Mouse (Mus musculus) heart, postnatal 0 days (tissue): ENCODE results near the gene Eprs. TPM values are rescaled to one million over a fixed set of nuclear protein-coding genes. Genes with fewer than 3 reads are reported as not detected.

Experiments used
- ATAC-seq: fragments of 200-750 bp; cut with Nextera tagmentation; 2 replicates; pipeline ENCODE4 v1.8.0; 2017; ENCODE audit warnings: low read depth, moderate number of reproducible peaks, moderate library complexity; ENCODE audit not compliant: insufficient read depth
- DNase-seq: peaks from one replicate; pipeline ENCODE4 v3.0.0-alpha.2; 2016; ENCODE audit warnings: low spot score
- H3K27ac ChIP-seq: fragments of 300-500 bp; sonication (generic); 2 replicates; pipeline ENCODE4 v1.5.1; 2014; ENCODE audit warnings: low read depth, mild to moderate bottlenecking
- H3K27me3 ChIP-seq: fragments of 300-500 bp; sonication (generic); 2 replicates; pipeline ENCODE4 v1.6.1; 2014; ENCODE audit warnings: low read length, mixed read lengths; ENCODE audit not compliant: control insufficient read depth, insufficient read depth
- H3K36me3 ChIP-seq: fragments of 300-500 bp; sonication (generic); replicated peaks from 2 replicates; pipeline ENCODE4 v1.6.1; 2014; ENCODE audit warnings: low read length, mixed read lengths; ENCODE audit not compliant: control insufficient read depth, insufficient read depth
- H3K4me1 ChIP-seq: fragments of 300-500 bp; sonication (generic); 2 replicates; pipeline ENCODE4 v1.6.1; 2014; ENCODE audit warnings: antibody characterized with exemption; ENCODE audit not compliant: control insufficient read depth, insufficient read depth
- H3K4me2 ChIP-seq: fragments of 300-500 bp; sonication (generic); 2 replicates; pipeline ENCODE4 v1.6.1; 2014; ENCODE audit warnings: low read depth, mild to moderate bottlenecking, low read length, moderate library complexity
- H3K4me3 ChIP-seq: fragments of 300-500 bp; sonication (generic); 2 replicates; pipeline ENCODE4 v1.5.1; 2014; ENCODE audit warnings: low read depth, low read length
- H3K9ac ChIP-seq: fragments of 300-500 bp; sonication (generic); replicated peaks from 2 replicates; pipeline ENCODE4 v1.6.1; 2014; ENCODE audit warnings: low read depth, low read length, mixed read lengths
- H3K9me3 ChIP-seq: fragments of 300-500 bp; sonication (generic); replicated peaks from 2 replicates; pipeline ENCODE4 v1.6.1; 2016; ENCODE audit warnings: low read length; ENCODE audit not compliant: control insufficient read depth
- CTCF ChIP-seq: IDR thresholded peaks from 2 replicates; pipeline ENCODE4 v1.5.1; 2016; ENCODE audit warnings: antibody characterized with exemption, control low read depth, low read depth
- EP300 ChIP-seq: IDR thresholded peaks from 2 replicates; pipeline ENCODE4 v1.6.1; 2016; ENCODE audit warnings: antibody characterized with exemption, low read depth
- WGBS: fragments of 180-500 bp; shearing (Covaris S2); extraction: QIAGEN DNeasy Blood & Tissue Kit; methylation state at CpG from one replicate; pipeline ENCODE4 v1.1.7; 2014; 5-methylcytosine and 5-hydroxymethylcytosine counted together
- polyA plus RNA-seq: library from polyadenylated mRNA; unstranded; fragments of >200 nt; fragmentation: Nextera tagmentation; extraction: Ambion mirVana; gene quantifications from 2 replicates; pipeline ENCODE4 v1.2.1, GENCODE M21; 2015
- total RNA-seq: library from RNA; depleted of rRNA; stranded (reverse); fragments of >200 nt; gene quantifications from 2 replicates; pipeline ENCODE4 v1.2.3, GENCODE M21; 2014; ENCODE audit warnings: low replicate concordance

Gene Eprs
- total and polyA plus RNA-seq, 2 experiments from 2014 or later: 39.8 to 75.8 TPM

DNA sequence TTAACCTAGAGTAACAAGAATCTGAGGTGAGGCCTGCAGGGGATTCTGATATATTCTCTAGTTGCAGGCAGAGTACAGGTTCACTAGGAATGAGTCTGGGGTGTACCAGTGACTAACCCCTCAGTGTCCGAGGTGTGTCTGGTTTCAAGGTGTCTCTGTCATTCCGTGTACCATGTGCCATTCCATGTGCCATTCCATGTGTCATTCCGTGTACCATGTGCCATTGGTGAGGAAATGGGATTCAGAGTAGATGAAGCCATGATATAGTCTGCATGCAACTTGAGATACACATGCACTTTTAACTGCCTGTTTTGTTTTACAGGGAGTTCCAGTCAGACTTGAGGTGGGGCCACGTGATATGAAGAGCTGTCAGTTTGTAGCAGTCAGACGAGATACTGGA lies 57.0 kb downstream of the Eprs start:
- Histone ChIP-seq H3K27me3 (no peaks in the 10 kb centered on the region), H3K27ac (no peak overlapping the region), H3K4me1 (no peaks in the 10 kb centered on the region), H3K4me2 (no peak overlapping the region), H3K4me3 (no peak overlapping the region), H3K9me3 (no peaks in the 10 kb centered on the region), H3K9ac (no peak overlapping the region), H3K36me3 (peaks cover 86% of the 10 kb centered on the region)
- 86% methylated on average over 5 of the region's 5 CpGs for WGBS
- TF ChIP-seq CTCF (no peak), EP300 (no peak)
- no peak for DNase-seq
- ATAC-seq: no peak

DNA sequence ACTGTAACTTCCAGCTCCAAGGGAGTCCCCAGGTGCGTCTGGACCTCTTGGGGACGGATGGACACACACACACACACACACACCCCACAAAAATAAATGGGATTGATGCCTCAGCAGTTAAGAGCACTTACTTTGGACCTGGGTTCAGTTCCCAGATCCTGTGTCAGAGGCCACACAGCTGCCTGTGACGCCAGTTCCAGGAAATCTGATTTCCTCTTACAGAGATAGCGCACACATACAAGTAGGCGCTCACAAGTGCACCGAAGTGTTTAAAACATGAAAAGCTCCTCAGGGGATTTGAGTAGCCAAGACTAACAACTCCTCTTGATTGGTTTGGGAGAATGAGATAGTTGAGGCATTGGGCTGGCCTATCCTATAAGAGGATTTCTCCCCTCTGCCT lies 57.9 kb downstream of the Eprs start:
- no peaks in the 10 kb centered on the region for H3K9me3 ChIP-seq
- H3K36me3 ChIP-seq: peaks cover 81% of the 10 kb centered on the region
- WGBS: 78% methylated on average over 6 of the region's 6 CpGs
- TF ChIP-seq CTCF: no peak
- no peaks in the 10 kb centered on the region for H3K27me3 ChIP-seq
- H3K4me2 ChIP-seq: no peak overlapping the region
- ATAC-seq: no peak
- H3K4me3 ChIP-seq: no peak overlapping the region
- H3K9ac ChIP-seq: no peak overlapping the region
- H3K4me1 ChIP-seq: no peaks in the 10 kb centered on the region
- H3K27ac ChIP-seq: no peak overlapping the region
- no peak for DNase-seq

DNA sequence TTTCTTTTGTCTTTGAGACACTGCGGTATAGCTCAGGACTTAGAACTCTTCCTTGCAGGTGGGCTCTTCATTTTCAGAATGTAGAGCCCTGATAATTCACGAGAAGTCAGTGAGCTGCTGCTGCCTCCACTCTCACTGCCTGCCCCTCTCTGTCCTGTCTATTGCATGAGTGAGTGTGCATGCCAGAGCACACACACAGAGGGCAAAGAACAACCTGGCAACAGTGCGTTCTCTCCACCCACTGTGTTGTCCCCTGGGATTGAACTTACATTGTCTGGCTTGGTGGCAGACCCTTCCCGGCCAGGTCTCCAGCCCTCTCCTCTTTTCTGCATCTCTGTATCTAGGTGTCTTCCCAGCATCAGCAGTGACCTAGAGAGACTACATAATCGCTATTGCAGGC lies 63.7 kb downstream of the Eprs start:
- DNase-seq: no peak
- Histone ChIP-seq H3K27ac (no peak overlapping the region), H3K9me3 (no peaks in the 10 kb centered on the region), H3K4me2 (no peak overlapping the region), H3K4me1 (no peaks in the 10 kb centered on the region), H3K27me3 (no peaks in the 10 kb centered on the region), H3K36me3 (peaks cover 71% of the 10 kb centered on the region), H3K4me3 (no peak overlapping the region), H3K9ac (no peak overlapping the region)
- TF ChIP-seq CTCF (no peak), EP300 (no peak)
- ATAC-seq: no peak
- 90% methylated on average over 5 of the region's 5 CpGs for WGBS

DNA sequence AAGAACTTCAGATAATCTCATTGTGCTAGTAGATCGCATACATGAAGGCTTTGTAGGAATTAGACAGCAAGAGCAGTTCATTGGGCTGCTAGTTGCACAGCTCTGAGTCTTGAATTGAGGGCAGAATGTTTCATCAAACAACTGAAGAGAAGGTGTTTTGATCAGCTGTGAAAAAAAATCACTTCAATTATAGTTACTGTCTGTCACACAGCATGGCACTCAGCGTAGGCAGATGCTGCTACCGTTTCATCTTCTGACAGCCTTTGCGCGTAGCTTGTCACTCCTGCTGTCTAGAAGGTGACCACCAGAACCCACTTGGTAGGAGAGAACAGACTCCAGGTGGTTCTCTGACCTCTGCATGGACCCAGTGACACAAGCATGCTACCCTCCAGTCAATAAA lies 67.6 kb downstream of the Eprs start:
- no peaks in the 10 kb centered on the region for H3K27me3 ChIP-seq
- no peak overlapping the region for H3K4me2 ChIP-seq
- no peak overlapping the region for H3K27ac ChIP-seq
- 94% methylated on average over 5 of the region's 5 CpGs for WGBS
- H3K36me3 ChIP-seq: peaks cover 39% of the 10 kb centered on the region
- ATAC-seq: no peak
- DNase-seq: no peak
- no peaks in the 10 kb centered on the region for H3K9me3 ChIP-seq
- H3K4me1 ChIP-seq: no peaks in the 10 kb centered on the region
- no peak overlapping the region for H3K9ac ChIP-seq
- H3K4me3 ChIP-seq: no peak overlapping the region
- TF ChIP-seq CTCF (no peak), EP300 (no peak)

DNA sequence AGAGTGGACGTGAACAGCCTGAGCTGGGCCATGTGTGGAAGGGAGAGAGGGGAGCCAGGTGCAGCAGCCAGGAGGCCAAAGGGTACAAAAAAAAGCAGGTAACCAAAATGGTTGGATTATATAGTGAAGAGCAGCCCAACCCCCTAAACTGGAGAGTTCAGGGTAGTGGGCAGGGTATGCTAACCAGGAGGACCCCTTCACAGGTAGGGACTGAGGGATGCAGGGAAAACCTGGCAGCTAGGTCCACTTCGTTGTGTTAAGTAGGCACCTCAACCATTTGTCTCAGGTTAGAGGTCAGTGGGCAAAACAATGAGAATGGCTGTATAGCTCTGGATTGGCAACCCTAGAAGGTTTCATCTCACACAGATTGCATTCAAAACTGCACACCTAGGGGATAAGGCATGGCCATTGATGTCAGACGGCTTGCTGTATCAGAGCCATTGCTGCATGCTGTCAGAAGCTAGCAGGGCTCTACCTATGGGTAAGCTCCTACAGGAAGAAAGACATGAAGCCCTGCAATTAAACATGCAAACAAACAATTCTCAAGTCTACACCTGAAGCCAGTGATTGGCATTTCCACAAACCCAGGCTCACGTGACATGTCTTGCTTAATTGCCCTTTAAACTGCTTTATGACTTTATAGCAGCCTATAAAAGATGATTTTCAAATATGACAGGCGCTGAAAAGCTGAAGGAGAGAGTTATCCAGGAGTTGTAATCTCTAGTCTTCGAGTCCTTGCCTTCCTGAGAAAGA lies 68.6 kb downstream of the Eprs start:
- TF ChIP-seq EP300 (no peak), CTCF (no peak)
- no peak; the same call in 1 of the 2 replicates for ATAC-seq
- Histone ChIP-seq H3K4me3 (no peak overlapping the region), H3K4me1 (no peaks in the 10 kb centered on the region), H3K27ac (no peak overlapping the region), H3K9ac (no peak overlapping the region), H3K9me3 (no peaks in the 10 kb centered on the region), H3K27me3 (no peaks in the 10 kb centered on the region), H3K4me2 (no peak overlapping the region), H3K36me3 (peaks cover 38% of the 10 kb centered on the region)
- 68% methylated on average over 6 of the region's 6 CpGs for WGBS
- no peak for DNase-seq

DNA sequence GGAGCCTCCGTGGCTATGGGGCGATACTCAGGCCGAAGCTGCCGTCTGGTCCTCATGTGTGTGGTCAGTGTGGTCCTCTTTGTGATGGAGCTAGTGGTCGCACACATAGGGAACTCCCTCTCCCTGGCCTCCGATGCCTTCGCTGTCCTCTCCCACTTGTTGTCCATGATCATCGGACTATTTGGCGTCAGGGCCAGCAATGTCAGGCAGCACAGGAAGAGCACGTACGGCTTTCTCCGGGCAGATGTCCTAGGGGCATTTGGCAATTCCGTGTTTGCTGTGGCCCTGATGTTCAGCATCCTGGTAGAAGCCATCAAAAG lies 69.1 kb downstream of the Eprs start:
- no peak for DNase-seq
- TF ChIP-seq EP300 (no peak), CTCF (no peak)
- Histone ChIP-seq H3K27ac (no peak overlapping the region), H3K4me3 (no peak overlapping the region), H3K36me3 (peaks cover 33% of the 10 kb centered on the region), H3K4me1 (no peaks in the 10 kb centered on the region), H3K9ac (no peak overlapping the region), H3K4me2 (no peak overlapping the region), H3K27me3 (no peaks in the 10 kb centered on the region), H3K9me3 (no peaks in the 10 kb centered on the region)
- 74% methylated on average over 13 of the region's 13 CpGs for WGBS
- ATAC-seq: no peak
